Mouse (Mus musculus) right cerebral cortex, postnatal 4 days (tissue): ENCODE data around the gene 2310009B15Rik.

Source experiments
- DNase-seq: peaks from one replicate; pipeline ENCODE4 v3.0.0-alpha.2; 2022

Gene 2310009B15Rik

GRCm38 (mm10) chr1:138841306-138842095 is 15.2 kb downstream of the 2310009B15Rik start:
- DNase-seq, result peak; percentile 43

GRCm38 (mm10) chr1:138840440-138841305 is 16.0 kb downstream of the 2310009B15Rik start:
- no peak for DNase-seq

GRCm38 (mm10) chr1:138839809-138840430 is 16.7 kb downstream of the 2310009B15Rik start:
- no peak for DNase-seq

- DNase-seq, result no peak
Observed at GRCm38 (mm10) chr1:138839291-138839690, 17.4 kb downstream of the 2310009B15Rik start.

DNA sequence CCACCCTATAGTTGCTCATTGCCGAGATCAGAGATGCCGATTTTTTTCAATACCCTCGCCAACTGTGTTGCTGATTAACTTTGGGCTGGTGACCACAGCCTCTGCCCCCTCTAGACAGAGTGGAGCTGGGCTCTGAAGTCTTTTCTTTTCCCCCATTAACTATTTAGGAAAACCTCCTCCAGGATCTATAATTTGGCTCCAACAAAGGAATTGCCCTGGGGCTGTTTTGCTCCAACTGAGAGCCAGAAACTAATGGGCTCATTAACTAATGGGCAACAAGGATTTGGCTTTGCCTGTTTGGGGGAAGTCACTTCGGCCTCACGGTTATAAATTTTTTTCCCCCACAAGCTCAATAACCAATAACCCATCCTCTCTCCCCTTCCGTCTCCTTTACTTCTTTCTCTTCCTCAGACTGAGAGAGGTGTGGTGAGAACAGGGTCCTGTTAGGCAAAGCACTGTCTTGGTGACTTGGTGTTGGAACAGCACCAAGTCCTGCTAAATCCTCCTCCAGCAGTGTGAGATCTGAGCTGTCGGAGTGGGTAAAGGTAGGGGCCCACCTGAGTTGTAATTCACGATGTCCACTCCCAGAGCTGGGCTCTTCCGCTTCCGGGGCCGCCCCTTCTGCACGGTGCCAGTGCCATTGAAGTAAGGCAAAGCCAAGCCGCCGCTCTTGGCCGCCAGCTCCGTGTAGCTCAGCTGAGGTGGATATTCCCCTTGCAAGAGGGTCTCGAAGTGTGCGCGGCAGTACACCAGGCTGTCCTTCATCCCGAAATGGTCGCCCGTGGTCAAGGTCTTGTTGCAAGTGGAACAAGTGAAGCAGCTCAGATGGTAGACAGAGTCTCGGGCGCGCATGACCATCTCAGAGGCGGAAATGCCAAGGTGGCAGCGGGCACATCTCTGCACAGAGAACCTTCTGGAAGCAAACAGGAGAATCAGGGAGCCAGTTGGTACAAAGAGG is 18.6 kb downstream of the 2310009B15Rik start:
- DNase-seq, result peak; percentile 29

GRCm38 (mm10) chr1:138835355-138835900 is 21.2 kb downstream of the 2310009B15Rik start:
- DNase-seq, result no peak

- no peak for DNase-seq
Observed at GRCm38 (mm10) chr1:138831309-138831708, 25.3 kb downstream of the 2310009B15Rik start.

DNA sequence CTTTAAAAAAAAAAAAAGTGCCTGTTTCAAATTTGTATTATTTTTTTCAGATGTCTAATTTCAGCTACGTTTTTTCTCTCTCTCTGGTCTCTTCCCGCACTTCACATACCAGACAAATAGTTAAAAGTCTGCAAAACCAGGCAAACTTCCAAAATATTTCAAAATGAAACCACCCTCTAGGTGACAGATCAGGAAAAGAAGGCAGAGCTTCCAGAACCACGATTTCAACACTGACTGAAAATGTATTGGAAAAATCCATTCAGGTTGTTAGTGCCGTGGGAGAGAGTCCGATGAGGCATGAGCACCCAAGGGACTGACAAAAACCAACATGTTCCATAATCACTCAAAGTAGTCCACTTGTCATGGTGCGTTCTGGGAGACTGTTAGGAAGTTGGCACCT is 29.8 kb downstream of the 2310009B15Rik start:
- DNase-seq, result no peak

DNA sequence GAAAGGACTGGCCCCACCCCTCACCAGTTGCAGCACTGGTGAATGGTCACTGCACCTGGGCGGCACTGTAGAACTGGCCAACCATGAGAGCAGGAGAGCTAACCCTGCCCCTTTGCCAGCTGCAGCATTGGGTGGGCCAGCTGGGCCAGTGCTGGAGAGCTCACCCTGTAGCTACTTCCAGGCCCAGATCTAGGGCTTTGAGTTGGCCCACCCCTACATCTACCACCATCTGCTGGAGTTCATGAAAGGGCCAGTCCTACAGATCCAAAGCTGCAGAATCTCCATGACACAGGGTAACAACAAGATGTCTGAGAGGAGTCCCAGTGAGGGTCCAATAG is 33.7 kb downstream of the 2310009B15Rik start:
- DNase-seq, result no peak

GRCm38 (mm10) chr1:138822255-138822984 is 34.2 kb downstream of the 2310009B15Rik start:
- DNase-seq, result no peak
